Mouse (Mus musculus): Measurements from ENCODE around the gene Taar6. TPM values are rescaled to one million over a fixed set of nuclear protein-coding genes. Genes with fewer than 3 reads are reported as not detected.

The Taar6 gene
- polyA plus RNA-seq, 1 experiment from 2014 or later = not detected

- no peak within 1 kb of the TSS for H3K4me2 ChIP-seq (ENCODE audit: low read depth, low read length)
- ATAC-seq (replicated peaks; ENCODE audit: extremely low read depth, insufficient read depth, low FRiP score) = no peak
- WGBS = 79% methylated on average over 16 of the region's 16 CpGs
- H3K36me3 ChIP-seq (ENCODE audit: control insufficient read depth, insufficient read depth) = no peaks in the 10 kb centered on the region
- H3K4me3 ChIP-seq (ENCODE audit: low read length) = no peak within 1 kb of the TSS
- H3K9me3 ChIP-seq (replicated peaks; ENCODE audit: control insufficient read depth, low read length) = no peaks in the 10 kb centered on the region
- H3K27me3 ChIP-seq (ENCODE audit: control insufficient read depth, insufficient read depth, low read length) = no peaks in the 10 kb centered on the region
- H3K27ac ChIP-seq (ENCODE audit: low read length) = no peak within 1 kb of the TSS
- no peak within 1 kb of the TSS for H3K9ac ChIP-seq (ENCODE audit: low read length)
- no peaks in the 10 kb centered on the region for H3K4me1 ChIP-seq (ENCODE audit: control insufficient read depth, insufficient read depth, low read length)
Measured at GRCm38 (mm10) chr10:23949508-23950005, 35.9 kb downstream of the Taar6 start, which contains the start of gene Taar3. Gene Taar3 (plus strand): TSS chr10:23949558.

- H3K4me2 ChIP-seq (ENCODE audit: low read depth, low read length) = no peak overlapping the region
- H3K4me1 ChIP-seq (ENCODE audit: control insufficient read depth, insufficient read depth, low read length) = no peaks in the 10 kb centered on the region
- no peaks in the 10 kb centered on the region for H3K36me3 ChIP-seq (ENCODE audit: control insufficient read depth, insufficient read depth)
- H3K9ac ChIP-seq (ENCODE audit: low read length) = no peak overlapping the region
- no peak overlapping the region for H3K27ac ChIP-seq (ENCODE audit: low read length)
- no peak overlapping the region for H3K4me3 ChIP-seq (ENCODE audit: low read length)
- no peaks in the 10 kb centered on the region for H3K27me3 ChIP-seq (ENCODE audit: control insufficient read depth, insufficient read depth, low read length)
- WGBS = 38% methylated on average over 7 of the region's 7 CpGs
- H3K9me3 ChIP-seq (replicated peaks; ENCODE audit: control insufficient read depth, low read length) = no peaks in the 10 kb centered on the region
- no peak for ATAC-seq (replicated peaks; ENCODE audit: extremely low read depth, insufficient read depth, low FRiP score)
Measured at GRCm38 (mm10) chr10:23948026-23948425, 37.4 kb downstream of the Taar6 start.

- Histone ChIP-seq H3K27me3 (ENCODE audit: control insufficient read depth, insufficient read depth, low read length) (no peaks in the 10 kb centered on the region), H3K9me3 (replicated peaks; ENCODE audit: control insufficient read depth, low read length) (no peaks in the 10 kb centered on the region), H3K36me3 (ENCODE audit: control insufficient read depth, insufficient read depth) (no peaks in the 10 kb centered on the region), H3K9ac (ENCODE audit: low read length) (no peak overlapping the region), H3K4me2 (ENCODE audit: low read depth, low read length) (no peak overlapping the region), H3K4me3 (ENCODE audit: low read length) (no peak overlapping the region), H3K4me1 (ENCODE audit: control insufficient read depth, insufficient read depth, low read length) (no peaks in the 10 kb centered on the region), H3K27ac (ENCODE audit: low read length) (no peak overlapping the region)
- WGBS = 77% methylated on average over 5 of the region's 5 CpGs
- ATAC-seq (replicated peaks; ENCODE audit: extremely low read depth, insufficient read depth, low FRiP score) = no peak
Measured at GRCm38 (mm10) chr10:23942465-23942864, 43.0 kb downstream of the Taar6 start.

- Histone ChIP-seq H3K27ac (ENCODE audit: low read length) (no peak within 1 kb of the TSS), H3K9ac (ENCODE audit: low read length) (no peak within 1 kb of the TSS), H3K4me1 (ENCODE audit: control insufficient read depth, insufficient read depth, low read length) (no peaks in the 10 kb centered on the region), H3K9me3 (replicated peaks; ENCODE audit: control insufficient read depth, low read length) (no peaks in the 10 kb centered on the region), H3K36me3 (ENCODE audit: control insufficient read depth, insufficient read depth) (no peaks in the 10 kb centered on the region), H3K4me2 (ENCODE audit: low read depth, low read length) (no peak within 1 kb of the TSS), H3K4me3 (ENCODE audit: low read length) (no peak within 1 kb of the TSS), H3K27me3 (ENCODE audit: control insufficient read depth, insufficient read depth, low read length) (no peaks in the 10 kb centered on the region)
- 68% methylated on average over 6 of the region's 6 CpGs for WGBS
- ATAC-seq (replicated peaks; ENCODE audit: extremely low read depth, insufficient read depth, low FRiP score) = no peak
Measured at GRCm38 (mm10) chr10:23938312-23938711, 47.1 kb downstream of the Taar6 start, which contains the start of gene Taar2. Gene Taar2 (plus strand): TSS chr10:23938572.

GRCm38 (mm10) chr10:23937613-23938012 is 47.8 kb downstream of the Taar6 start:
- no peak overlapping the region for H3K9ac ChIP-seq (ENCODE audit: low read length)
- no peaks in the 10 kb centered on the region for H3K9me3 ChIP-seq (replicated peaks; ENCODE audit: control insufficient read depth, low read length)
- no peak overlapping the region for H3K4me3 ChIP-seq (ENCODE audit: low read length)
- no peaks in the 10 kb centered on the region for H3K36me3 ChIP-seq (ENCODE audit: control insufficient read depth, insufficient read depth)
- 44% methylated on average over 4 of the region's 4 CpGs for WGBS
- no peaks in the 10 kb centered on the region for H3K4me1 ChIP-seq (ENCODE audit: control insufficient read depth, insufficient read depth, low read length)
- no peak overlapping the region for H3K4me2 ChIP-seq (ENCODE audit: low read depth, low read length)
- no peak for ATAC-seq (replicated peaks; ENCODE audit: extremely low read depth, insufficient read depth, low FRiP score)
- no peak overlapping the region for H3K27ac ChIP-seq (ENCODE audit: low read length)
- no peaks in the 10 kb centered on the region for H3K27me3 ChIP-seq (ENCODE audit: control insufficient read depth, insufficient read depth, low read length)

Other genes starting within 250 kb of the Taar6 start
- gene Rps12, start 198.4 kb downstream of the Taar6 start, polyA plus RNA-seq (2015; fragmentation: Nextera tagmentation; extraction: Ambion mirVana) = 80.6 and 89.4 TPM in 2 replicates
- 8.3 and 9.1 TPM in 2 replicates for gene Slc18b1, start 188.7 kb downstream of the Taar6 start, polyA plus RNA-seq (2015; fragmentation: Nextera tagmentation; extraction: Ambion mirVana)
- gene Vnn3, start 134.2 kb downstream of the Taar6 start, polyA plus RNA-seq (2015; fragmentation: Nextera tagmentation; extraction: Ambion mirVana) = 0.08 and 0.16 TPM in 2 replicates
- gene Vnn1, start 91.0 kb downstream of the Taar6 start, polyA plus RNA-seq (2015; fragmentation: Nextera tagmentation; extraction: Ambion mirVana) = 1.8 and 2.3 TPM in 2 replicates
- gene Taar1, start 65.3 kb downstream of the Taar6 start, polyA plus RNA-seq (2015; fragmentation: Nextera tagmentation; extraction: Ambion mirVana) = not detected in 2 replicates
- not detected in 2 replicates for gene Taar2, start 47.1 kb downstream of the Taar6 start, polyA plus RNA-seq (2015; fragmentation: Nextera tagmentation; extraction: Ambion mirVana)
- not detected in 2 replicates for gene Taar3, start 36.1 kb downstream of the Taar6 start, polyA plus RNA-seq (2015; fragmentation: Nextera tagmentation; extraction: Ambion mirVana)
- not detected in 2 replicates for gene Taar4, start 25.2 kb downstream of the Taar6 start, polyA plus RNA-seq (2015; fragmentation: Nextera tagmentation; extraction: Ambion mirVana)
- gene Taar5, start 14.9 kb downstream of the Taar6 start, polyA plus RNA-seq (2015; fragmentation: Nextera tagmentation; extraction: Ambion mirVana) = not detected in 2 replicates
- not detected in 2 replicates for gene Taar7a, start 7.8 kb upstream of the Taar6 start, polyA plus RNA-seq (2015; fragmentation: Nextera tagmentation; extraction: Ambion mirVana)
- gene Taar7b, start 14.3 kb upstream of the Taar6 start, polyA plus RNA-seq (2015; fragmentation: Nextera tagmentation; extraction: Ambion mirVana) = not detected in 2 replicates
- gene Taar7d, start 41.6 kb upstream of the Taar6 start, polyA plus RNA-seq (2015; fragmentation: Nextera tagmentation; extraction: Ambion mirVana) = not detected in 2 replicates
- gene Taar7e, start 52.0 kb upstream of the Taar6 start, polyA plus RNA-seq (2015; fragmentation: Nextera tagmentation; extraction: Ambion mirVana) = not detected in 2 replicates
- not detected in 2 replicates for gene Taar7f, start 63.9 kb upstream of the Taar6 start, polyA plus RNA-seq (2015; fragmentation: Nextera tagmentation; extraction: Ambion mirVana)
- gene Taar8a, start 90.9 kb upstream of the Taar6 start, polyA plus RNA-seq (2015; fragmentation: Nextera tagmentation; extraction: Ambion mirVana) = not detected in 2 replicates
- not detected in 2 replicates for gene Taar8b, start 106.6 kb upstream of the Taar6 start, polyA plus RNA-seq (2015; fragmentation: Nextera tagmentation; extraction: Ambion mirVana)
- not detected in 2 replicates for gene Taar8c, start 116.3 kb upstream of the Taar6 start, polyA plus RNA-seq (2015; fragmentation: Nextera tagmentation; extraction: Ambion mirVana)
- gene Taar9, start 123.9 kb upstream of the Taar6 start, polyA plus RNA-seq (2015; fragmentation: Nextera tagmentation; extraction: Ambion mirVana) = not detected in 2 replicates
- 75.5 and 79.4 TPM in 2 replicates for gene Stx7, start 163.7 kb upstream of the Taar6 start, polyA plus RNA-seq (2015; fragmentation: Nextera tagmentation; extraction: Ambion mirVana)
- gene Moxd1, start 237.9 kb upstream of the Taar6 start, polyA plus RNA-seq (2015; fragmentation: Nextera tagmentation; extraction: Ambion mirVana) = 9.2 and 11.1 TPM in 2 replicates